Mouse (Mus musculus) myocyte (in vitro differentiated cells): ENCODE data around the gene 1700122O11Rik.

Experiments
- POLR2A ChIP-seq: IDR thresholded peaks from one replicate; pipeline ENCODE4 v1.6.1; 2011; ENCODE audit warnings: low read depth, mild to moderate bottlenecking, control low read depth, moderate library complexity; ENCODE audit not compliant: insufficient read length
- USF1 ChIP-seq: IDR thresholded peaks from one replicate; pipeline ENCODE4 v1.6.1; 2011; ENCODE audit warnings: low read depth, mild to moderate bottlenecking, control low read depth, moderate library complexity

GRCm38 (mm10) chr17:48039232-48039866, 1.3 kb upstream of the 1700122O11Rik start:
- TF ChIP-seq POLR2A (no peak), USF1 (no peak)
